Mouse (Mus musculus): ENCODE results near the gene Bag5. TPM values are rescaled to one million over a fixed set of nuclear protein-coding genes. Genes with fewer than 3 reads are reported as not detected.

The Bag5 gene
- total and polyA plus RNA-seq, 2 experiments: 6.7 to 9.5 TPM

GRCm38 (mm10) chr12:111704609-111705008 is 8.4 kb downstream of the Bag5 start:
- TF ChIP-seq POLR2A (IDR thresholded peaks at IDR 0.05; ENCODE audit: extremely low read depth, insufficient read depth, low read length) (no peak), CTCF (IDR thresholded peaks at IDR 0.05; ENCODE audit: low read depth, low read length) (no peak)
- H3K9ac ChIP-seq (ENCODE audit: low read depth, low read length): no peak overlapping the region
- H3K79me2 ChIP-seq (ENCODE audit: control insufficient read depth, insufficient read depth, low read length): no peaks in the 10 kb centered on the region
- H3K4me3 ChIP-seq (ENCODE audit: insufficient read depth, low read depth, low read length): no peak overlapping the region
- H3K4me1 ChIP-seq (ENCODE audit: control insufficient read depth, insufficient read depth, low read length): peaks cover 4% of the 10 kb centered on the region; the same call in 1 of the 2 replicates
- H3K27me3 ChIP-seq (ENCODE audit: control insufficient read depth, insufficient read depth, low read length): no peaks in the 10 kb centered on the region
- 64% methylated on average over 9 of the region's 9 CpGs for WGBS
- H3K36me3 ChIP-seq (ENCODE audit: control insufficient read depth, insufficient read depth, low read length): peaks cover 5% of the 10 kb centered on the region; the same call in 1 of the 2 replicates
- no peak for DNase-seq (ENCODE audit: extremely low read depth, low read depth, low spot score)
- H3K27ac ChIP-seq (replicated peaks; ENCODE audit: insufficient read depth, low read depth, low read length): peak overlapping the region; percentile 25; the same call in 1 of the 2 replicates

DNA sequence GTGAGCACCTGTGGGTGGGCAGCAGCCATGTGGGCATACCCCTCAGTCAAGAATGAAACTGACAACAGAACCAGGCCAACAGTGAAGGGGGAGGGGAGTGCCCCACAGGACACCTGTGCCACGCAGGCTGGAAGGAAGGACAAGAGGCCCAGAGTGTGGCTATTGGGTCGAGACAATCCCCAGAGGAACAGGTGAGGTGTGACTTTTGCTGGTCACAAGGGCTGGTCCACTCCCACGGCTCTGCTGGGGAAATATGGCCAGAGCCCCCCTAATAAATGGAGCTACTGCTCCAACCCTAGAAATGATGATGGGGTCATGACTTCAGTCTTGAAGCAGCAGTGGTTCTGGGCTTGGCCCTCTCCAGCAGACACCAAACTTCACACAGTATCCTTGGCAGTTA is 9.8 kb downstream of the Bag5 start:
- WGBS: 76% methylated on average over 3 of the region's 3 CpGs
- TF ChIP-seq POLR2A (IDR thresholded peaks at IDR 0.05; ENCODE audit: extremely low read depth, insufficient read depth, low read length): no peak
- no peak for TF ChIP-seq CTCF (IDR thresholded peaks at IDR 0.05; ENCODE audit: low read depth, low read length)
- H3K27ac ChIP-seq (replicated peaks; ENCODE audit: insufficient read depth, low read depth, low read length): no peak overlapping the region

GRCm38 (mm10) chr12:111700920-111701458 is 12.1 kb downstream of the Bag5 start:
- Histone ChIP-seq H3K4me1 (ENCODE audit: control insufficient read depth, insufficient read depth, low read length) (peaks cover 4% of the 10 kb centered on the region; the same call in 1 of the 2 replicates), H3K27ac (replicated peaks; ENCODE audit: insufficient read depth, low read depth, low read length) (no peak overlapping the region), H3K27me3 (ENCODE audit: control insufficient read depth, insufficient read depth, low read length) (no peaks in the 10 kb centered on the region), H3K4me3 (ENCODE audit: insufficient read depth, low read depth, low read length) (no peak overlapping the region), H3K9ac (ENCODE audit: low read depth, low read length) (no peak overlapping the region), H3K36me3 (ENCODE audit: control insufficient read depth, insufficient read depth, low read length) (no peaks in the 10 kb centered on the region), H3K79me2 (ENCODE audit: control insufficient read depth, insufficient read depth, low read length) (no peaks in the 10 kb centered on the region)
- TF ChIP-seq CTCF (IDR thresholded peaks at IDR 0.05; ENCODE audit: low read depth, low read length): no peak
- no peak for TF ChIP-seq POLR2A (IDR thresholded peaks at IDR 0.05; ENCODE audit: extremely low read depth, insufficient read depth, low read length)
- DNase-seq (ENCODE audit: extremely low read depth, low read depth, low spot score): no peak
- 76% methylated on average over 9 of the region's 9 CpGs for WGBS

More for the DNA sequence above, 9.8 kb downstream of the Bag5 start:
- H3K9ac ChIP-seq (ENCODE audit: low read depth, low read length): no peak overlapping the region
- no peaks in the 10 kb centered on the region for H3K36me3 ChIP-seq (ENCODE audit: control insufficient read depth, insufficient read depth, low read length)
- H3K4me1 ChIP-seq (ENCODE audit: control insufficient read depth, insufficient read depth, low read length): peaks cover 4% of the 10 kb centered on the region; the same call in 1 of the 2 replicates
- H3K4me3 ChIP-seq (ENCODE audit: insufficient read depth, low read depth, low read length): no peak overlapping the region
- H3K27me3 ChIP-seq (ENCODE audit: control insufficient read depth, insufficient read depth, low read length): no peaks in the 10 kb centered on the region
- DNase-seq (ENCODE audit: extremely low read depth, low read depth, low spot score): no peak
- H3K79me2 ChIP-seq (ENCODE audit: control insufficient read depth, insufficient read depth, low read length): no peaks in the 10 kb centered on the region

GRCm38 (mm10) chr12:111699542-111699941 is 13.5 kb downstream of the Bag5 start:
- H3K4me3 ChIP-seq (ENCODE audit: insufficient read depth, low read depth, low read length): no peak overlapping the region
- 89% methylated on average over 4 of the region's 4 CpGs for WGBS
- no peaks in the 10 kb centered on the region for H3K4me1 ChIP-seq (ENCODE audit: control insufficient read depth, insufficient read depth, low read length)
- no peak overlapping the region for H3K9ac ChIP-seq (ENCODE audit: low read depth, low read length)
- no peaks in the 10 kb centered on the region for H3K79me2 ChIP-seq (ENCODE audit: control insufficient read depth, insufficient read depth, low read length)
- H3K36me3 ChIP-seq (ENCODE audit: control insufficient read depth, insufficient read depth, low read length): no peaks in the 10 kb centered on the region
- H3K27ac ChIP-seq (replicated peaks; ENCODE audit: insufficient read depth, low read depth, low read length): no peak overlapping the region
- DNase-seq (ENCODE audit: extremely low read depth, low read depth, low spot score): no peak
- no peak for TF ChIP-seq POLR2A (IDR thresholded peaks at IDR 0.05; ENCODE audit: extremely low read depth, insufficient read depth, low read length)
- TF ChIP-seq CTCF (IDR thresholded peaks at IDR 0.05; ENCODE audit: low read depth, low read length): no peak
- no peaks in the 10 kb centered on the region for H3K27me3 ChIP-seq (ENCODE audit: control insufficient read depth, insufficient read depth, low read length)

DNA sequence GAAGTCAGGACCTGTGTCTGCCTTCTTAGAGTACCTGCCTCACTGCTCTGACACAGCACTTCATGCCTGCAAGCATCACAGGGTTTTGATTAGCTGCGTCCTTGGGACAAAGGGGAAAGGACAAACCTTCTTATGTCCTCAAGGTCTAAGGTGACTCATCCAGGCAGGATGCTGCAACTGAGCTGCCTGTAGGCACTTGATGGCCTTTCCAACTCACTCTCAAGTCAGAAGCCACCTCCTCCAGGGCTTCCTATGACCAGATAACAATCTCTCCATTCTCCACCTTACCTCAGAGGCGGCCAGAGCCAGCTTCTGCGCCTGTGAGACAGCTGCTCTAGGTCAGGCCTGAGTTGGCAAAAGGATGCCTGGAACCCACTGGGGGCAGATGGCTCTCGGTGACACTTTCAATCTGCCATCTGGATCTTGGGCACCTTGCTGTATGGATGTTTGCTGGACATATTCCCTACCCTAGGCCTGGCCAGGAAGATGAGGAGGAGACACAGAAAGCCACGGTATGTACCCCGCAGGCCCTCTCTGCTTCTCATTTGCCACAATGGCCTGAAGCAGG is 14.6 kb downstream of the Bag5 start:
- Histone ChIP-seq H3K4me1 (ENCODE audit: control insufficient read depth, insufficient read depth, low read length) (no peaks in the 10 kb centered on the region), H3K27me3 (ENCODE audit: control insufficient read depth, insufficient read depth, low read length) (no peaks in the 10 kb centered on the region), H3K4me3 (ENCODE audit: insufficient read depth, low read depth, low read length) (no peak overlapping the region), H3K36me3 (ENCODE audit: control insufficient read depth, insufficient read depth, low read length) (no peaks in the 10 kb centered on the region), H3K9ac (ENCODE audit: low read depth, low read length) (no peak overlapping the region), H3K27ac (replicated peaks; ENCODE audit: insufficient read depth, low read depth, low read length) (no peak overlapping the region), H3K79me2 (ENCODE audit: control insufficient read depth, insufficient read depth, low read length) (no peaks in the 10 kb centered on the region)
- 94% methylated on average over 6 of the region's 6 CpGs for WGBS
- no peak for DNase-seq (ENCODE audit: extremely low read depth, low read depth, low spot score)
- TF ChIP-seq CTCF (IDR thresholded peaks at IDR 0.05; ENCODE audit: low read depth, low read length): no peak
- no peak for TF ChIP-seq POLR2A (IDR thresholded peaks at IDR 0.05; ENCODE audit: extremely low read depth, insufficient read depth, low read length)

DNA sequence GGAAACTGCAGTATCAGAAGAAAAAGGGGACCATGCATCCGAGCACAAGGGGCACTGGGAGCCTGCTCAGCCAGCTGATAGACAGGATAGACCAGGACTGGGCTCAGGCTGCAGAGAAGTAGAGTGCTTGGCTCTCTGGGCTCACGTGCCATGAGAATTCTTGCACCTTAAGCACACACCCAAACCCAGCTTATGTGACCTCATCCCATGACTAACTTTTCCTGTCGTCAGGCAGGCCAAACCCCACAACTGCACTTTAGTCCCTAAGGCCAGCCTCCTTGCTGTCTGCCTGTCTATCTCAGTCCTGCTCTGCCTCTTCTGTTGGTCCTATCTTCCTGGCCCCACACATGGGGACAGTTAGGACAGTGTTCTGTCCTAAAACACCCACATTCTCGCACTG is 15.3 kb downstream of the Bag5 start:
- Histone ChIP-seq H3K27ac (replicated peaks; ENCODE audit: insufficient read depth, low read depth, low read length) (no peak overlapping the region), H3K36me3 (ENCODE audit: control insufficient read depth, insufficient read depth, low read length) (no peaks in the 10 kb centered on the region), H3K4me1 (ENCODE audit: control insufficient read depth, insufficient read depth, low read length) (no peaks in the 10 kb centered on the region), H3K79me2 (ENCODE audit: control insufficient read depth, insufficient read depth, low read length) (no peaks in the 10 kb centered on the region), H3K4me3 (ENCODE audit: insufficient read depth, low read depth, low read length) (no peak overlapping the region), H3K9ac (ENCODE audit: low read depth, low read length) (no peak overlapping the region), H3K27me3 (ENCODE audit: control insufficient read depth, insufficient read depth, low read length) (no peaks in the 10 kb centered on the region)
- no peak for DNase-seq (ENCODE audit: extremely low read depth, low read depth, low spot score)
- 82% methylated on average over 4 of the region's 4 CpGs for WGBS
- no peak for TF ChIP-seq CTCF (IDR thresholded peaks at IDR 0.05; ENCODE audit: low read depth, low read length)
- TF ChIP-seq POLR2A (IDR thresholded peaks at IDR 0.05; ENCODE audit: extremely low read depth, insufficient read depth, low read length): no peak
